Mouse (Mus musculus): ENCODE results near the gene Kdm7a.

GRCm38 (mm10) chr6:39124719-39125118 is 81.9 kb downstream of the Kdm7a start:
- TF ChIP-seq CTCF (IDR thresholded peaks at IDR 0.05; ENCODE audit: extremely low read depth, insufficient read length, insufficient replicate concordance, low read depth, low read length) (no peak), POLR2A (IDR thresholded peaks at IDR 0.05; ENCODE audit: low read depth, low read length) (no peak)
